Mouse (Mus musculus): ENCODE measurements around the gene Gm2237. TPM values are rescaled to one million over a fixed set of nuclear protein-coding genes. Genes with fewer than 3 reads are reported as not detected.
"Not testable (repeated sequence)": the region's sequence is repeated elsewhere in the genome, so short reads cannot be mapped to it uniquely, and the experiment has no call there.

Gm2237 gene
- total RNA-seq (2015; ENCODE audit: low replicate concordance) (2.5 TPM in 1 of 2 replicates, not detected in the other), total RNA-seq (2017; ENCODE audit: low replicate concordance) (0.64 TPM in 1 of 2 replicates, not detected in the other)

DNA sequence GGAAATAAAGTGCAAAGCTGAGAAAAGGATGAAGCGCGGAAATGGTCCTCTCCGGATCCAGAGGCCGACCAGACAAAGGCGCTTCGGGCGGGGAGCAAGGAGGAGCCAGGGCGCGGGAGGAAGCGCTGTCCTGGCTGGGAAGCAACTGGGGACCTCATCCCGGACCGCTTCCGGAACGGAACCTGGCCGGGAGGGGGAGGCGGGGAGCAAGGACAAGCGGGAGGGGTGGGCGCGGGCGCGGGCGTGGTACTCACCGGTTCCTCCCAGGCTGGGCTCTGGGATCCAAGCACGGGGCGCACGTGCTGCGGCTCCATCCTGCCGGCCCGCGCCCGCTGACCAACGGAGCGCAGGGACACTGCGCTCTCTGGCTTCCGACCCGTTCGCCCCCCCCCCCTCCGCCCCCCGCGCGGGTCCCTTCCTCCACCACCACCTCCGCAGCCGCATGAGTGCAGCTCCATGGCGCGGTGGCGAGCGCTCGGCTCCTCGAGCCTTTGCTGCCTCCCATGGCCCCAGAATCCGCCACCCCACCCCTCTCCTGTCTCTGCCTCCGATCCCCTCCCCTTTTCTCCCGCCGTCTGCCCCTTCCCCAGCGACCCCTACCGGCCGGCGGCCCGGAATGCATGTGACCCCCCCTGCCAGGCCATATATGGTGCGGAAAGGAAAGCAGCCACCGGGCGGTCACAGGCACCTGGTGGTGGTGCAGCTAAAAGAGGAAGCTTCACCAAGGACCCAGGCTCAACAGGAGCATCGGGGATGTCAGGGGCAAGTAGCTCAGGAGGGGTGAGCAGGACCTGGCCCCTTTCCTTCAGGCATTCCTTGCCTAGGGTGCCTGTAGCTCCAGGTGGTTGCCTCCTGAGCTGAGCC, at the start of gene Gm2237:
TSS of gene Gm2237 (minus strand) at position 332 of the 864 bp plus-strand sequence.
- not testable (repeated sequence) for ATAC-seq (replicated peaks; ENCODE audit: low FRiP score, poor library complexity, severe bottlenecking)

DNA sequence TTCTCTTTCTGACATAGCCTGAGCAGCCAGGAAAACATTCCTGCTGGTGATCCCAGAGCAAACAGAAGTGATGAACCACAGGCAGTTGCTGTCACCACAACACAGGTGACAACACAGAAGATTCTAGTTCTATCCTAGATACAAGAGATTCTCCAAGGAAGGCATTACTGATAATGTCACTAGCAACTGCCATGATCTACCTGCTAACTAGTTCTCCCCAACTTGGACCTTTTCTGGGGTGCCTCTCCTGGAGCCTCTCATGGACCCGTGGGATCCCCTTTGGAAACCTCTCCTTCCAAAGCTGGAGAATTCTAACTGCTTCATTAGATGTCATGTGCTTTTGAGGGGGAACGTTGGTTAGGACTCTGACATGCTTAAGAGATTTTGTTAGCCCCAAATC, 17.5 kb upstream of the Gm2237 start, which contains the start of gene Gm5458:
TSS of gene Gm5458 (minus strand) at position 101 of the 400 bp plus-strand sequence.
- ATAC-seq (replicated peaks; ENCODE audit: low FRiP score, poor library complexity, severe bottlenecking): not testable (repeated sequence)

DNA sequence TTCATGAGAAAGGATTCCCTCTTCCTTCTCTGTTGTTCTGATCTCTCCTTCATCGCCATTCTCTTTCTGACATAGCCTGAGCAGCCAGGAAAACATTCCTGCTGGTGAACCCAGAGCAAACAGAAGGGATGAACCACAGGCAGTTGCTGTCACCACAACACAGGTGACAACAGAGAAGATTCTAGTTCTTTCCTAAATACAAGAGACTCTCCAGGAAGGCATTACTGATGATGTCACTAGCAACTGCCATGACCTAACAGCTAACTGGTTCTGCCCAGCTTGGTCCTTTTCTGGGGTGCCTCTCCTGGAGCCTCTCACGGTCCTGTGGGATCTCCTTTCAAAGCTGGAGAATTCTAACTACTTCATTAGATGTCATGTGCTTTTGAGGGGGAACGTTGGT, 35.1 kb downstream of the Gm2237 start, which contains the start of gene Gm2244:
TSS of gene Gm2244 (minus strand) at position 101 of the 400 bp plus-strand sequence.
- not testable (repeated sequence) for ATAC-seq (replicated peaks; ENCODE audit: low FRiP score, poor library complexity, severe bottlenecking)

Other genes starting within 250 kb of the Gm2237 start
- gene Gm21738, start 166.2 kb downstream of the Gm2237 start, total RNA-seq (2015; ENCODE audit: low replicate concordance): 4.2 and 16.2 TPM in 2 replicates
- 56.7 and 87.0 TPM in 2 replicates for gene Gm21738, start 166.2 kb downstream of the Gm2237 start, total RNA-seq (2017; ENCODE audit: low replicate concordance)
- not detected in 2 replicates for gene Gm2244, start 35.2 kb downstream of the Gm2237 start, total RNA-seq (2015; ENCODE audit: low replicate concordance)
- not detected in 2 replicates for gene Gm2244, start 35.2 kb downstream of the Gm2237 start, total RNA-seq (2017; ENCODE audit: low replicate concordance)
- not detected in 2 replicates for gene Gm5458, start 17.4 kb upstream of the Gm2237 start, total RNA-seq (2015; ENCODE audit: low replicate concordance)
- gene Gm5458, start 17.4 kb upstream of the Gm2237 start, total RNA-seq (2017; ENCODE audit: low replicate concordance): not detected in 2 replicates
- 0.72 and 1.3 TPM in 2 replicates for gene Nid2, start 166.1 kb upstream of the Gm2237 start, total RNA-seq (2015; ENCODE audit: low replicate concordance)
- 0.13 TPM in 1 of 2 replicates, not detected in the other for gene Nid2, start 166.1 kb upstream of the Gm2237 start, total RNA-seq (2017; ENCODE audit: low replicate concordance)
- 53.2 and 58.7 TPM in 2 replicates for gene Rtraf, start 238.7 kb upstream of the Gm2237 start, total RNA-seq (2015; ENCODE audit: low replicate concordance)
- 33.4 and 54.2 TPM in 2 replicates for gene Rtraf, start 238.7 kb upstream of the Gm2237 start, total RNA-seq (2017; ENCODE audit: low replicate concordance)

All from erythroid progenitor cell, adult 5-6 weeks (primary cell).